Mouse (Mus musculus) liver, postnatal 0 days (tissue): ENCODE measurements around the gene Grik4.

Source experiments
- CTCF ChIP-seq: sonication (generic); IDR thresholded peaks from 2 replicates; pipeline ENCODE4 v1.5.1; 2016; ENCODE audit warnings: antibody characterized with exemption, low read depth
- EP300 ChIP-seq: IDR thresholded peaks from 2 replicates; pipeline ENCODE4 v1.6.1; 2016; ENCODE audit warnings: antibody characterized with exemption, low read depth, mild to moderate bottlenecking

DNA sequence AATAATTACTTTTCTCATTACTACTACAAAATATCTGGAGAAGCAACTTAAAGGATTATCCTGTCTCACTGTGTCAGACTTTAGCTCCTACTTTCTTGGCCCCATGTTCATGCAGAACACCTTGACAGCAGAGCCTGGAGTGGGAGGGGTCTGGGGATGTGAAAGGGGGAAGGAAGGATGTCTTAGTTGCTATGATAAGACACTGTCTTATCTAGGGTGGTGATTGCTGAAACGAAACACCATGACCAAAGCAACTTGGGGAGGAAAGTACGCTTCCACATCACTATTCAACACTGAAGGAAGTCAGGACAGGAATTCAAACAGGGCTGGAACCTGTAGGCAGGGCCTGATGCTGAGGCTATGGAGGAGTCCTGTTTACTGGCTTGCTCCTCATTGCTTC, 448.0 kb downstream of the Grik4 start:
- no peak for TF ChIP-seq EP300
- TF ChIP-seq CTCF = no peak
